Mouse (Mus musculus): Measurements from ENCODE around the gene Mkrn2.

GRCm38 (mm10) chr6:115613793-115614192, 12.1 kb downstream of the Mkrn2 start:
- TF ChIP-seq CTCF (IDR thresholded peaks at IDR 0.05; ENCODE audit: borderline replicate concordance, extremely low read depth, insufficient read depth, insufficient read length) (no peak), POLR2A (IDR thresholded peaks at IDR 0.05; ENCODE audit: borderline replicate concordance, extremely low read depth, insufficient read depth, insufficient read length, poor library complexity, severe bottlenecking) (no peak)

Data from brain, embryonic 14.5 days (tissue).